Mouse (Mus musculus) stomach, embryonic 16.5 days (tissue): ENCODE results near the gene Plekhh2. TPM values are rescaled to one million over a fixed set of nuclear protein-coding genes. Genes with fewer than 3 reads are reported as not detected.

Experiments
- ATAC-seq: fragments of 200-750 bp; cut with Nextera tagmentation; 2 replicates; pipeline ENCODE4 v1.8.0; 2017; ENCODE audit warnings: moderate number of reproducible peaks, moderate TSS enrichment; ENCODE audit not compliant: insufficient read depth, low FRiP score
- H3K27ac ChIP-seq: fragments of 300-500 bp; sonication (generic); 2 replicates; pipeline ENCODE4 v1.5.1; 2014; ENCODE audit warnings: low read length
- H3K27me3 ChIP-seq: fragments of 300-500 bp; sonication (generic); 2 replicates; pipeline ENCODE4 v1.6.1; 2014; ENCODE audit warnings: low read length, control low read depth, mixed read lengths; ENCODE audit not compliant: control insufficient read depth, insufficient read depth
- H3K36me3 ChIP-seq: fragments of 300-500 bp; sonication (generic); 2 replicates; pipeline ENCODE4 v1.6.1; 2014; ENCODE audit warnings: low read length; ENCODE audit not compliant: control insufficient read depth, insufficient read depth
- H3K4me1 ChIP-seq: fragments of 300-500 bp; sonication (generic); 2 replicates; pipeline ENCODE4 v1.6.1; 2014; ENCODE audit warnings: low read length, control low read depth, mixed read lengths; ENCODE audit not compliant: control insufficient read depth, insufficient read depth
- H3K4me2 ChIP-seq: fragments of 300-500 bp; sonication (generic); 2 replicates; pipeline ENCODE4 v1.6.1; 2014; ENCODE audit warnings: low read depth, low read length, mixed read lengths
- H3K4me3 ChIP-seq: fragments of 300-500 bp; sonication (generic); replicated peaks from 2 replicates; pipeline ENCODE4 v1.5.1; 2014; ENCODE audit warnings: mild to moderate bottlenecking, low read length
- H3K9ac ChIP-seq: fragments of 300-500 bp; sonication (generic); 2 replicates; pipeline ENCODE4 v1.6.1; 2014; ENCODE audit warnings: low read length
- H3K9me3 ChIP-seq: fragments of 300-500 bp; sonication (generic); replicated peaks from 2 replicates; pipeline ENCODE4 v1.6.1; 2016; ENCODE audit warnings: low read length, control low read depth; ENCODE audit not compliant: control insufficient read depth
- WGBS: fragments of 180-500 bp; shearing (Covaris S2); extraction: QIAGEN DNeasy Blood & Tissue Kit; methylation state at CpG from one replicate; pipeline ENCODE4 v1.1.7; 2014; 5-methylcytosine and 5-hydroxymethylcytosine counted together
- polyA plus RNA-seq: library from polyadenylated mRNA; unstranded; fragments of >200 nt; fragmentation: Nextera tagmentation; extraction: Ambion mirVana; gene quantifications from 2 replicates; pipeline ENCODE4 v1.2.1, GENCODE M21; 2015

The Plekhh2 gene
- polyA plus RNA-seq = 9.9 and 10.0 TPM in 2 replicates

DNA sequence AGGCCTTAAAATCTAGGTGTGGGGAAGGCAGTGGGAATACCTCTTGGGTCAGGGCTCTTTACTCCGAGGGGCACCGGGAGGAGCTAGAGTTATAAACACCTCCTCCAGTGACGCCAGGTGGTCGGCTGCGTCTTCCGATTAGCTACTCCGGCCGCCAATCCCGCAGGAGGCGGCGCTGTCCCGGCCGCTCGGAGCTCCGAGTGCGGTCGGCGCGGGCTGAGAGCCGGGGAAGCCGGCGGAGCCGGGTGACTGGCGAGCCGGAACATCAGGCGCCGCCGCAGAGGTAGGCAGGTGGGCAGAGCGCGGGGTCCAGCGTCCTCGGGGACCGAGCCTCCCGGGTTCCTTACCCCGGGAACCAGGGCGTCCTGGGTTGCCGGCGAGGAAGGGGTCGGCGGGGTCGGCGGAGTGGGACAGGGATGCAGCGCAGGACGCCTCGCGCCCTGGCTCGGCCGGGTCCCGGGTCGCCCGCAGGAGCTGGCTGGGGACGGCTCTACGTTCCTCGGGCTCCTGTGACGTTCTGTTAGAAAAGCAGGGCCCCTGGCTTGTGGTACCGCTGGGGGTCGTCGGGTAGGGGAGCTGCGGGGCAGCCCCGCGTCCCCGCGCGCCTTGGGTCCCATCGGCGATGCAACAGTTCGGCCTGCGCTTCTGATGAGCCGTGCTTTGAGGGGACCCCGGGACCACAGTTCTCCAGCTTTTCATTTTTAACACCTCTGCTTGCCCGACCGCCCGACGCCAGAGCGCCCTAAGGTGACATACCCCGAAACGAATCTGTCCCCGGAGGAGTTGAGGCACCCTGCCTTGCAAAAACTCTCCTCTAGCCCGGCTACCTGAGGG is at the start of gene Plekhh2:
TSS of gene Plekhh2 (plus strand) at position 214 of the 834 bp plus-strand sequence.
- Histone ChIP-seq H3K36me3 (no peaks in the 10 kb centered on the region), H3K4me2 (peak within 1 kb of the TSS; percentile 94), H3K27ac (peak within 1 kb of the TSS; percentile 83), H3K9me3 (no peaks in the 10 kb centered on the region), H3K4me1 (peaks cover 7% of the 10 kb centered on the region), H3K27me3 (no peaks in the 10 kb centered on the region), H3K4me3 (peak within 1 kb of the TSS; percentile 84), H3K9ac (peak within 1 kb of the TSS; percentile 91)
- ATAC-seq = peak; percentile 87
- under 1% methylated on average over 79 of the region's 79 CpGs for WGBS

- Histone ChIP-seq H3K4me2 (peak within 1 kb of the TSS; percentile 89), H3K9me3 (no peaks in the 10 kb centered on the region), H3K36me3 (no peaks in the 10 kb centered on the region), H3K27ac (peak within 1 kb of the TSS; percentile 78), H3K4me1 (peaks cover 3% of the 10 kb centered on the region), H3K4me3 (peak within 1 kb of the TSS; percentile 91), H3K27me3 (no peaks in the 10 kb centered on the region), H3K9ac (peak within 1 kb of the TSS; percentile 88)
- ATAC-seq = peak; percentile 99
- under 1% methylated on average over 67 of the region's 67 CpGs for WGBS
These were observed 45.7 kb upstream of the Plekhh2 start, which contains the start of gene Thada for GRCm38 (mm10) chr17:84465753-84466608. Gene Thada (minus strand): TSS chr17:84466205.

DNA sequence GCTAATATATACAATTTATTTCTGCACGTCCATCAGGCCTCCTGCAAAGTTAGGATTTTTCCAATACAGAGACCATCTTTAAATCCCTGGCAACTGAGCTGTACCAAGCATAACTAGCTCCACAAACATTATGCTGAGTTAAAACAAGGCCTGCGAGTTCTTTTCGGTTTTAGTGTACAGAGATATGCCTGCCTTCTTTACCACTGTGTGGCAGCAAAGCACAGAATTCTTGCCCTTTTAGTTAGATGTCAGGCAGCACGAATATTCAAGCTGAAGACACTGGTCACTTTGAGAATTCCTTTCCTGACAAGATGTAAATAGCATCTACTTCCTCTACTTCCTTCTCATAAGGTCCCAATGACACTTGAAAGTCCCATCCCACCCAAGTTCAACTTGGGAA is 37.4 kb upstream of the Plekhh2 start:
- WGBS = 44% methylated on average over 4 of the region's 4 CpGs
- Histone ChIP-seq H3K4me2 (no peak overlapping the region), H3K4me3 (no peak overlapping the region), H3K4me1 (no peaks in the 10 kb centered on the region), H3K27me3 (no peaks in the 10 kb centered on the region), H3K9ac (no peak overlapping the region), H3K27ac (no peak overlapping the region), H3K9me3 (no peaks in the 10 kb centered on the region), H3K36me3 (no peaks in the 10 kb centered on the region)
- ATAC-seq = no peak

DNA sequence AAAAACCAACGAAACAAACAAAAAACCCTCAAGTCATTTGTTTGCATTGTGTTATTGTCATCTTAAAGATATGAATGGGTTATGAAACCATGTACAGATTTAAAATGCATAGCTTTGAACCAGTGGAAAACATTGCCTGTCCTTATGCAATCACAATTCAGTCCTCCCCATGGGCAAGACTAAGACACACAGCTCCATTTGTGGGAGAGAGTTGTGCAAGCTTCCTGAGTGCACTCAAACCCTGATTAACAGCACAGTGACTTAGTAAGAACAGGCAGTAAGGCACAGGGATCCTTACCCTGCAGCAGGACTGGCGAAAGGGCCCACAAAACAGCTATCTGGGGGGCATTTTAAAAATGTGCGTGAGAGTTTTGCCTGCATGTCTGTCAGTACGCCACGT is 34.5 kb upstream of the Plekhh2 start:
- H3K36me3 ChIP-seq = no peaks in the 10 kb centered on the region
- H3K4me3 ChIP-seq = no peak overlapping the region
- no peak for ATAC-seq
- no peak overlapping the region for H3K27ac ChIP-seq
- H3K4me2 ChIP-seq = no peak overlapping the region
- H3K9me3 ChIP-seq = no peaks in the 10 kb centered on the region
- H3K9ac ChIP-seq = no peak overlapping the region
- 83% methylated on average over 5 of the region's 5 CpGs for WGBS
- 0 out of 2 replicates have a peak, but pooled peaks cover 7% of the 10 kb centered on the region for H3K4me1 ChIP-seq
- no peaks in the 10 kb centered on the region for H3K27me3 ChIP-seq

DNA sequence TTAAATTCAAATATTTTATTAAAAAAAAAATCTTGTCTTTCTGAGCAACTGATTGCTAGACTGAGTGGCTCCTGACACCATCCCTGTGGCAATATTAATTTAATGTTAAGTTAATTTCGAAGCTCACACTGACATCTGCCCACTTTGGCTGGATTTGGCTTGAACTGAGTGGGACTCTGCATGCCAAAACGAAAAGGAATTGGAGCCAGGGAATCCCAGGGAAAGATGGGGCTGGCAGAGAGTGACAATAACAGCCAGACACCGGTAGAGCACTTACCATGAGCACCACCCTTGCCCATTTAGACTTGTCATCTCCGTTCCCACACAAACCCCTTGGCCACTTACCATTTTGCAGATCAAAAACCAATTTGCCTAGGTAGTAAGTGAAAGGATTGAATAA is 33.4 kb upstream of the Plekhh2 start:
- Histone ChIP-seq H3K4me3 (no peak overlapping the region), H3K4me1 (0 out of 2 replicates have a peak, but pooled peaks cover 7% of the 10 kb centered on the region), H3K4me2 (no peak overlapping the region), H3K27me3 (no peaks in the 10 kb centered on the region), H3K27ac (no peak overlapping the region), H3K36me3 (no peaks in the 10 kb centered on the region), H3K9ac (no peak overlapping the region), H3K9me3 (no peaks in the 10 kb centered on the region)
- no peak for ATAC-seq
- WGBS = 87% methylated on average over 4 of the region's 4 CpGs

- H3K4me2 ChIP-seq = no peak overlapping the region
- H3K9ac ChIP-seq = no peak overlapping the region
- H3K27ac ChIP-seq = 0 out of 2 replicates have a peak overlapping the region, but pooled peaks have one; percentile 3
- 45% methylated on average over 15 of the region's 15 CpGs for WGBS
- peaks cover 10% of the 10 kb centered on the region; the same call in 1 of the 2 replicates for H3K4me1 ChIP-seq
- H3K9me3 ChIP-seq = no peaks in the 10 kb centered on the region
- no peaks in the 10 kb centered on the region for H3K27me3 ChIP-seq
- no peaks in the 10 kb centered on the region for H3K36me3 ChIP-seq
- no peak for ATAC-seq
- no peak overlapping the region for H3K4me3 ChIP-seq
These were observed 31.0 kb upstream of the Plekhh2 start for GRCm38 (mm10) chr17:84480464-84481355.

- no peak for ATAC-seq
- no peaks in the 10 kb centered on the region for H3K36me3 ChIP-seq
- H3K9me3 ChIP-seq = no peaks in the 10 kb centered on the region
- no peaks in the 10 kb centered on the region for H3K27me3 ChIP-seq
- no peak overlapping the region for H3K9ac ChIP-seq
- H3K4me1 ChIP-seq = peaks cover 10% of the 10 kb centered on the region; the same call in 1 of the 2 replicates
- H3K4me3 ChIP-seq = no peak overlapping the region
- 79% methylated on average over 3 of the region's 3 CpGs for WGBS
- H3K27ac ChIP-seq = no peak overlapping the region
- no peak overlapping the region for H3K4me2 ChIP-seq
These were observed 28.9 kb upstream of the Plekhh2 start for GRCm38 (mm10) chr17:84482831-84483230.

DNA sequence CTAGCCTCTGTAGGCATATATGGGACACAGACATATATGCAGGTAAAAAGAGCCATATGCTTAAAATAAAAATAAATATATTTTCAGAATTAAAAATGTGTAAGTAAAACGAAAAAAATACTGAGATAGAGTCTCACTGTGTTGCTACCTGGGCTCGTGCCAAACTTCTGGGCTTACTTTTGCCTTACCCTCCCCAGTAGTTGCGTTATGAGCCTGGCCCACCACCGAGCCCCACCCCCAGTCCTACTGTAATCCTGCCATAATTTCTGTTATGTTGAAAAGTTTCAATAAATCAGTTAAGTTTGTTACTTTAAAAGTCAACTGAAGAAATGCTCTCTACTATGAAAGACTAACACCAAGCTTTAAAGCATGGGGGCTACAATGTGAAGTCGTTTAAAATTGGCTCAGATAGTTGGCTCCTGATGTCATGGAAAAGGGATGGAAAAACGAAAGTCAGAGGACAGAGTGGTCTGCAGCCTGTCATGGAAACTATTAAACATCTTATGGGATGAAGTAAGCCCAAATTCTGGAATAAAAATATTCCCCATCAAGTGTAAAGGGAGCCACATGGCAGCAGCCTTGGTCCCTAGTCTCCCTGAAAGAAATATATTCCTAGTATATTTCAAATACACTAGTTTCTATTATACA is 27.9 kb upstream of the Plekhh2 start:
- Histone ChIP-seq H3K36me3 (no peaks in the 10 kb centered on the region), H3K9ac (no peak overlapping the region), H3K27me3 (no peaks in the 10 kb centered on the region), H3K9me3 (no peaks in the 10 kb centered on the region), H3K4me1 (peaks cover 10% of the 10 kb centered on the region; the same call in 1 of the 2 replicates), H3K4me3 (no peak overlapping the region), H3K27ac (peak overlapping the region; percentile 55; the same call in 1 of the 2 replicates), H3K4me2 (no peak overlapping the region)
- ATAC-seq = peak; percentile 81; the same call in 1 of the 2 replicates
- 43% methylated on average over 6 of the region's 6 CpGs for WGBS
